Mouse (Mus musculus) ES-E14 (cell line): ENCODE results near the gene Mapk1. TPM values are rescaled to one million over a fixed set of nuclear protein-coding genes. Genes with fewer than 3 reads are reported as not detected.

ENCODE experiments used
- DNase-seq: peaks from one replicate; pipeline ENCODE4 v3.0.0-alpha.2; 2013; ENCODE audit warnings: low read depth, low spot score
- H3K27ac ChIP-seq: 2 replicates; pipeline ENCODE4 v1.5.1; 2012; ENCODE audit warnings: low read depth, mild to moderate bottlenecking, low read length, moderate library complexity, mixed read lengths; ENCODE audit not compliant: poor library complexity, insufficient read depth, severe bottlenecking
- H3K36me3 ChIP-seq: 2 replicates; pipeline ENCODE4 v1.6.1; 2012; ENCODE audit warnings: mild to moderate bottlenecking, low read length, moderate library complexity, mixed read lengths; ENCODE audit not compliant: control insufficient read depth, poor library complexity, insufficient read depth, severe bottlenecking
- H3K4me1 ChIP-seq, 2 experiments: fragments of 150-350 bp in 1 of 2; sonication (generic) in 1 of 2; 2 replicates each; pipeline ENCODE4 v1.6.1; 2012; ENCODE audit warnings: low read length in 2 of 2, mild to moderate bottlenecking in 1 of 2, mixed read lengths in 1 of 2; ENCODE audit not compliant: control insufficient read depth in 2 of 2, insufficient read depth in 2 of 2, poor library complexity in 1 of 2
- H3K4me3 ChIP-seq, 2 experiments: fragments of 150-350 bp in 1 of 2; sonication (generic) in 1 of 2; 2 replicates each; pipeline ENCODE4 v1.5.1; 2012; ENCODE audit warnings: low read length in 2 of 2, low read depth in 1 of 2, mild to moderate bottlenecking in 1 of 2, mixed read lengths in 1 of 2; ENCODE audit not compliant: insufficient read depth in 1 of 2, poor library complexity in 1 of 2, severe bottlenecking in 1 of 2
- H3K9ac ChIP-seq: 2 replicates; pipeline ENCODE4 v1.6.1; 2012; ENCODE audit warnings: low read depth, mild to moderate bottlenecking, low read length, mixed read lengths; ENCODE audit not compliant: poor library complexity, insufficient read depth, severe bottlenecking
- H3K9me3 ChIP-seq: fragments of 150-350 bp; sonication (generic); 2 replicates; pipeline ENCODE4 v1.6.1; 2012; ENCODE audit warnings: low read depth, mild to moderate bottlenecking, low read length; ENCODE audit not compliant: control insufficient read depth, insufficient read depth
- CHD2 ChIP-seq: IDR thresholded peaks from 2 replicates; pipeline ENCODE4 v1.6.1; 2014; ENCODE audit warnings: mild to moderate bottlenecking, low read depth, low read length, inconsistent platforms
- HCFC1 ChIP-seq: IDR thresholded peaks from 2 replicates; pipeline ENCODE4 v1.6.1; 2012; ENCODE audit warnings: low read length, inconsistent platforms, borderline replicate concordance; ENCODE audit not compliant: insufficient read depth
- MAFK ChIP-seq: IDR thresholded peaks from 2 replicates; pipeline ENCODE4 v1.6.1; 2014; ENCODE audit warnings: mild to moderate bottlenecking, low read depth, low read length, inconsistent platforms; ENCODE audit not compliant: insufficient read depth
- ZC3H11A ChIP-seq: IDR thresholded peaks from 2 replicates; pipeline ENCODE4 v1.6.1; 2012; ENCODE audit warnings: low read depth, mild to moderate bottlenecking, inconsistent platforms, low read length, borderline replicate concordance
- ZNF384 ChIP-seq: IDR thresholded peaks from 2 replicates; pipeline ENCODE4 v1.6.1; 2012; ENCODE audit warnings: low read depth, low read length, inconsistent platforms
- in situ Hi-C, 2 experiments: fragments of 600-800 bp; cut with MboI; formaldehyde crosslinking; loops; one replicate each; pipeline ENCODE4 v1.15.1; 2025; ENCODE audit warnings: low sequenced_read_pairs in 2 of 2, inconsistent platforms in 1 of 2; ENCODE audit not compliant: unreplicated experiment in 2 of 2
- total RNA-seq: library from RNA; depleted of rRNA; stranded (reverse); fragments of 300-350 nt; gene quantifications from 2 replicates; pipeline ENCODE4 v1.2.3, GENCODE M21; 2012

Mapk1 gene
- total RNA-seq, 1 experiment, result 136 TPM

- no peak for DNase-seq
- H3K27ac ChIP-seq, result no peak overlapping the region
- H3K4me1 ChIP-seq, result peaks cover 0 to 2% of the 10 kb centered on the region in 2 experiments; a peak in 1 of 4 replicates
- H3K4me3 ChIP-seq, result no peak overlapping the region
- TF ChIP-seq MAFK, result 0 out of 2 replicates have a peak, but pooled peaks have one; percentile 55
- no peak for TF ChIP-seq CHD2
- H3K9ac ChIP-seq, result no peak overlapping the region
- in situ Hi-C loops, result no loop called here
- H3K9me3 ChIP-seq, result no peaks in the 10 kb centered on the region
- H3K36me3 ChIP-seq, result peaks cover 4% of the 10 kb centered on the region; the same call in 1 of the 2 replicates
Observed at GRCm38 (mm10) chr16:17076869-17077268, 93.7 kb downstream of the Mapk1 start.

- Histone ChIP-seq H3K9ac (no peak overlapping the region), H3K36me3 (peaks cover 9% of the 10 kb centered on the region; the same call in 1 of the 2 replicates), H3K9me3 (no peaks in the 10 kb centered on the region), H3K4me3 (no peak overlapping the region), H3K4me1 (peaks cover 0 to 2% of the 10 kb centered on the region in 2 experiments; a peak in 1 of 4 replicates), H3K27ac (no peak overlapping the region)
- no peak for TF ChIP-seq CHD2
- TF ChIP-seq ZNF384, result peak; percentile 50; the same call in 1 of the 2 replicates
- TF ChIP-seq HCFC1, result no peak
- DNase-seq, result no peak
- in situ Hi-C loops, result no loop called here
Observed at GRCm38 (mm10) chr16:17078101-17078500, 94.9 kb downstream of the Mapk1 start.

- no peak for DNase-seq
- H3K9ac ChIP-seq, result no peak overlapping the region
- TF ChIP-seq MAFK, result no peak
- TF ChIP-seq ZC3H11A, result no peak
- TF ChIP-seq ZNF384, result no peak
- no peak for TF ChIP-seq CHD2
- no peak for TF ChIP-seq HCFC1
- H3K27ac ChIP-seq, result no peak overlapping the region
- no peaks in the 10 kb centered on the region for H3K9me3 ChIP-seq
- H3K4me1 ChIP-seq, result peaks cover 0 to 2% of the 10 kb centered on the region in 2 experiments; a peak in 1 of 4 replicates
- no peak overlapping the region for H3K4me3 ChIP-seq
- in situ Hi-C loops, result no loop called here
- peaks cover 21% of the 10 kb centered on the region for H3K36me3 ChIP-seq
Observed at GRCm38 (mm10) chr16:17082121-17082792, 99.1 kb downstream of the Mapk1 start.

GRCm38 (mm10) chr16:17085636-17086035 is 102.5 kb downstream of the Mapk1 start:
- Histone ChIP-seq H3K4me3 (no peak overlapping the region), H3K9ac (no peak overlapping the region), H3K9me3 (no peaks in the 10 kb centered on the region), H3K4me1 (peaks cover 0 to 2% of the 10 kb centered on the region in 2 experiments; a peak in 1 of 4 replicates), H3K27ac (0 out of 2 replicates have a peak overlapping the region, but pooled peaks have one; percentile 15), H3K36me3 (peaks cover 52% of the 10 kb centered on the region)
- no peak for TF ChIP-seq MAFK
- TF ChIP-seq ZC3H11A, result no peak
- in situ Hi-C loops, result no loop called here
- no peak for DNase-seq

GRCm38 (mm10) chr16:17086241-17086640 is 103.1 kb downstream of the Mapk1 start:
- Histone ChIP-seq H3K9ac (no peak overlapping the region), H3K4me1 (peaks cover 0 to 2% of the 10 kb centered on the region in 2 experiments; a peak in 1 of 4 replicates), H3K36me3 (peaks cover 58% of the 10 kb centered on the region), H3K4me3 (no peak overlapping the region), H3K27ac (no peak overlapping the region), H3K9me3 (no peaks in the 10 kb centered on the region)
- no peak for DNase-seq
- in situ Hi-C loops, result no loop called here
- TF ChIP-seq MAFK (no peak), HCFC1 (no peak), CHD2 (no peak), ZNF384 (no peak), ZC3H11A (no peak)
